Mouse (Mus musculus): ENCODE data around the gene Fah. TPM values are rescaled to one million over a fixed set of nuclear protein-coding genes. Genes with fewer than 3 reads are reported as not detected.

Gene Fah
- polyA plus RNA-seq, 1 experiment from 2014 or later: 5.9 TPM

- no peak for ATAC-seq (ENCODE audit: insufficient number of reproducible peaks, low FRiP score, low TSS enrichment, low read depth)
Observed at GRCm38 (mm10) chr7:84555294-84555693, 51.2 kb downstream of the Fah start.

GRCm38 (mm10) chr7:84551472-84551871 lies 55.0 kb downstream of the Fah start:
- no peak overlapping the region for H3K4me3 ChIP-seq
- no peak overlapping the region for H3K9ac ChIP-seq
- no peaks in the 10 kb centered on the region for H3K27me3 ChIP-seq
- ATAC-seq (ENCODE audit: insufficient number of reproducible peaks, low FRiP score, low TSS enrichment, low read depth): no peak
- no peaks in the 10 kb centered on the region for H3K9me3 ChIP-seq
- no peaks in the 10 kb centered on the region for H3K36me3 ChIP-seq
- H3K4me1 ChIP-seq: no peaks in the 10 kb centered on the region
- no peak overlapping the region for H3K27ac ChIP-seq
- 85% methylated on average over 2 of the region's 2 CpGs for WGBS
- no peak overlapping the region for H3K4me2 ChIP-seq

More at GRCm38 (mm10) chr7:84555294-84555693, 51.2 kb downstream of the Fah start:
- no peaks in the 10 kb centered on the region for H3K27me3 ChIP-seq
- no peak overlapping the region for H3K9ac ChIP-seq
- H3K4me1 ChIP-seq: no peaks in the 10 kb centered on the region
- H3K9me3 ChIP-seq: no peaks in the 10 kb centered on the region
- no peak overlapping the region for H3K4me2 ChIP-seq
- no peaks in the 10 kb centered on the region for H3K36me3 ChIP-seq
- 73% methylated on average over 3 of the region's 3 CpGs for WGBS
- no peak overlapping the region for H3K4me3 ChIP-seq
- H3K27ac ChIP-seq: no peak overlapping the region

GRCm38 (mm10) chr7:84546667-84547066 lies 59.9 kb downstream of the Fah start:
- no peak for ATAC-seq (ENCODE audit: insufficient number of reproducible peaks, low FRiP score, low TSS enrichment, low read depth)
- Histone ChIP-seq H3K4me3 (no peak overlapping the region), H3K27ac (no peak overlapping the region), H3K36me3 (no peaks in the 10 kb centered on the region), H3K9ac (no peak overlapping the region), H3K4me1 (no peaks in the 10 kb centered on the region), H3K9me3 (no peaks in the 10 kb centered on the region), H3K4me2 (no peak overlapping the region), H3K27me3 (no peaks in the 10 kb centered on the region)
- 35% methylated on average over 4 of the region's 4 CpGs for WGBS

- no peak overlapping the region for H3K4me3 ChIP-seq
- no peaks in the 10 kb centered on the region for H3K27me3 ChIP-seq
- WGBS: 84% methylated on average over 4 of the region's 4 CpGs
- no peak overlapping the region for H3K27ac ChIP-seq
- no peak overlapping the region for H3K4me2 ChIP-seq
- H3K9ac ChIP-seq: no peak overlapping the region
- H3K9me3 ChIP-seq: no peaks in the 10 kb centered on the region
- ATAC-seq (ENCODE audit: insufficient number of reproducible peaks, low FRiP score, low TSS enrichment, low read depth): no peak
- no peaks in the 10 kb centered on the region for H3K4me1 ChIP-seq
- no peaks in the 10 kb centered on the region for H3K36me3 ChIP-seq
Observed at GRCm38 (mm10) chr7:84544946-84545345, 61.6 kb downstream of the Fah start.

Other genes with a start within 250 kb of the Fah start
- gene Arnt2, start 196.5 kb downstream of the Fah start, polyA plus RNA-seq (2015; fragmentation: Nextera tagmentation; extraction: Ambion mirVana): 6.3 and 7.3 TPM in 2 replicates
- 1.0 and 1.3 TPM in 2 replicates for gene Gm2115, start 77.8 kb downstream of the Fah start, polyA plus RNA-seq (2015; fragmentation: Nextera tagmentation; extraction: Ambion mirVana)
- gene Zfand6, start 83.2 kb upstream of the Fah start, polyA plus RNA-seq (2015; fragmentation: Nextera tagmentation; extraction: Ambion mirVana): 153 and 161 TPM in 2 replicates
- not detected in 2 replicates for gene Olfr291, start 246.8 kb upstream of the Fah start, polyA plus RNA-seq (2015; fragmentation: Nextera tagmentation; extraction: Ambion mirVana)